Mouse (Mus musculus) bone marrow, adult 2 months (tissue): ENCODE measurements around the gene Ufsp1.

Experiments
- CTCF ChIP-seq: fragments of 200-500 bp; IDR thresholded peaks from 2 replicates; pipeline ENCODE4 v1.5.1; 2011; ENCODE audit warnings: low read length, control low read depth; ENCODE audit not compliant: control insufficient read depth, insufficient read depth
- POLR2A ChIP-seq: fragments of 200-500 bp; IDR thresholded peaks from 2 replicates; pipeline ENCODE4 v1.6.1; 2011; ENCODE audit warnings: low read depth, mild to moderate bottlenecking, control low read depth, low read length, borderline replicate concordance; ENCODE audit not compliant: control insufficient read depth

GRCm38 (mm10) chr5:137313466-137314192 is 19.2 kb downstream of the Ufsp1 start:
- no peak for TF ChIP-seq CTCF
- TF ChIP-seq POLR2A, result no peak
